ENCODE assay signal across 8 mouse cellular contexts in the genomic region with DNA sequence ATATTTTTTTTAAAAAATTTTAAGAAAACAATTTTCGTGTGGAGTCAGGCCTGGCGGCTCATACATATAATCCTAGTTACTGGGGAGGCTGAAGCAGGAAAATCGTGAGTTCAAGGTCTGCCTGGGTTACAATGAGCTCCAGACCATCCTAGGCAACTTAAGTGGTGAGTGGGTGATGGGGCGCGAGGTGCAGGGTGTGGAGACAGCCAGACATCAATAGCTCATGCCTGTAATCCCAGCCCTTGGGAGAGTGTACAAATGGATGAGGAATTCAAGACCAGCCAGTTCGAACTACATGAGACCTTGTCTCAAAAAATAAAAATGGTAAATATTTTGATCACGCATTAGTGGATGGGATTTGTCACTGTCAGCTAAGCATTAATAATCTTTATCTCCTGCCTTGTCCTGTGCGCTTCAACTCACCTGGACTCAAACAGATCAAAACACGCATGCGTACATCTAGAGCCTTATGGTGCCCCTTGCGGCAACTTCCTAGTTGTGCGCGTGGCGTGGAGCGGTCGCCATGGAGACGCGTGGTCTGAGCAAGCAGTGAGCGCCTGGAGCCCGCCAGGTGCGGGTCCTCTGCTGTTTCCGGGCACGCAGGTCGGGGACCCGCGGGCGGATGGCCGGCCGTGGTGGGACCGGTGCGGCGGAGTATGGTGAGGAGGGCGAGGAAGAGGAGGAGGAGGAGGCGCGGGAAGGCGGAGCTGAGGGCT. TPM values are rescaled to one million over a fixed set of nuclear protein-coding genes. Genes with fewer than 3 reads are reported as not detected.
A peak's percentile ranks its signal among the peaks of the same experiment; 100 is the strongest.
DNase-seq lines count a peak whose midpoint lies in the region; ATAC-seq lines count a peak whose summit lies in the region.

Gene 1700016K19Rik (plus strand): TSS at position 473 of the 716 bp plus-strand sequence.

- peak; percentile 97 for ATAC-seq in activated CD4-positive, CD25-positive, alpha-beta regulatory T cell, adult 4 months
- ATAC-seq in inflammation-experienced regulatory T-cells, adult 6 months, result peak; percentile 98
- ATAC-seq in megakaryocyte progenitor cell, adult 5-6 weeks (replicated peaks; ENCODE audit: poor library complexity), result peak; percentile 95

- peak; percentile 94 for DNase-seq in embryo, embryonic 10 days (ENCODE audit: low spot score)
- DNase-seq in gastrocnemius, postnatal 14 days, result peak; percentile 77
- peak; percentile 50 to 86 for DNase-seq in left cerebral cortex, adult 9 months (ENCODE audit: low spot score in 2 of 2)
- peak; percentile 84 for DNase-seq in right cerebral cortex, postnatal 14 days
- DNase-seq in urinary bladder, postnatal 25 days (ENCODE audit: low spot score), result peak; percentile 78

- intact Hi-C loops in gastrocnemius, postnatal 14 days (cut with DNase I; ENCODE audit: low total_unique reads), result no loop called here

RNA-seq across cellular contexts. Expression of gene 1700016K19Rik, which starts in this region (rescaled TPM):
- under 1 TPM in 1 of 2 experiments, not detected in 1; 0.37 TPM for polyA plus RNA-seq in activated CD4-positive, CD25-positive, alpha-beta regulatory T cell, adult 4 months (2017; shearing (Covaris generic))
- total RNA-seq in gastrocnemius, postnatal 14 days (2021), result not detected
- polyA plus RNA-seq in inflammation-experienced regulatory T-cells, adult 6 months (2017; shearing (Covaris generic)), result under 1 TPM in 1 of 3 experiments, not detected in 2; 0.62 TPM
- total RNA-seq in megakaryocyte progenitor cell, adult 5-6 weeks (2015), result not detected in 2 replicates
- not detected in 2 replicates for total RNA-seq in megakaryocyte progenitor cell, adult 5-6 weeks (2017)

Comparison
In these comparisons a context has a peak if more than half of its experiments do, and no peak if none do; other contexts are left out.
1. Peak in every context shown above with its lines: DNase-seq and ATAC-seq.
2. Peak in ATAC-seq in activated CD4-positive, CD25-positive, alpha-beta regulatory T cell, adult 4 months; RNA of the gene not detected or under 1 TPM.
3. Peak in DNase-seq in gastrocnemius, postnatal 14 days; RNA of the gene not detected or under 1 TPM.
4. Peak in ATAC-seq in inflammation-experienced regulatory T-cells, adult 6 months; RNA of the gene not detected or under 1 TPM.
5. Peak in ATAC-seq in megakaryocyte progenitor cell, adult 5-6 weeks; RNA of the gene not detected or under 1 TPM.